Mouse (Mus musculus) effector memory CD4-positive, alpha-beta T cell, adult 7 months (primary cell): ENCODE results near the gene Tnfsf14. TPM values are rescaled to one million over a fixed set of nuclear protein-coding genes. Genes with fewer than 3 reads are reported as not detected.

ENCODE experiments used
- polyA plus RNA-seq: library from polyadenylated mRNA; unstranded; fragments of 100-300 nt; shearing (Covaris generic); gene quantifications from one replicate; pipeline ENCODE4 v1.2.1, GENCODE M21; 2017

Gene Tnfsf14
- 15.3 TPM for polyA plus RNA-seq

DNA sequence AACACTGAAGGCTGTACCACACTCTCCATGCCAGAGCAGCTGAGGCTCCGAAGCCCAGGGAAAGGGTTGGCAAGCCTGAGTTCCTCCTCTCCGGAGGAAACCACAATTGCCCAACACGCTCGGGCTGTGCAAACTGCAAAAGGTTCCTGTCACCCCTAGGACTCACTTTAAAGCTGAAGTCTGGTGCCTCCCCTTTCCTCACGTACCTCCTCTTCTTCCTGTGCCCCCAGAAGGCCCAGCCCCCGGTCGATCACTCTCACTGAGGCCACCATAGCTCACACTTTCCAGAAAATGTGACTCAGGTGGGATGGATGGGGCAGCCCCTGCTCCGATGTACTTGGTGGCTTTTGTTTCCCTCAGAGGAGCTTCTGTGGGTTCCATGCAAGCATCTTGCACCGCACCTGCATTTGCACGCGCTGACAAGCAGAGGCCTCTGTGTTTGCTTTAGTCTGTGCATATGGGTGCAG, at the start of gene Tnfsf14:
Tnfsf14 (minus strand) TSS at position 137 of the 467 bp plus-strand sequence.

DNA sequence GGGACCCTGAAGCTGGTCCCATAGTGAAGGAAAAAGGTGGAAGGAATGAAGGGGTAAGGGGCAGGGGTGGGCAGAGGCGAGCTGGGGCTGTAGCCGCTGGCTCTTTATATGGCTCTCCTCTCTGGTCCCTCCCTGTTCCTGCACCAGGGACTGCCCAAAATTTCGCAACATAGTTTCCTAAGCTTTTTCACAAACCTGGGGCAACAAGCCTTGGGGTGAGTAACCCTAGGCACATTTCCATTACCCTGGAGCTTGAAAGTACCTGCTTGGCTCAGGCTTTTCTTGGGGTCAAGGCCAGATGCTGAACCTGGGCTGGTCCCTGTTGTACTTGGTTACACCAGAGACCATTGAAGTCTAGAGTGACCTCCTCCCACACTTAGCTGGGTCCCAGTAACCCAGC, 34.0 kb upstream of the Tnfsf14 start, which contains the start of gene C3:
C3 (minus strand) TSS at position 123 of the 400 bp plus-strand sequence.

DNA sequence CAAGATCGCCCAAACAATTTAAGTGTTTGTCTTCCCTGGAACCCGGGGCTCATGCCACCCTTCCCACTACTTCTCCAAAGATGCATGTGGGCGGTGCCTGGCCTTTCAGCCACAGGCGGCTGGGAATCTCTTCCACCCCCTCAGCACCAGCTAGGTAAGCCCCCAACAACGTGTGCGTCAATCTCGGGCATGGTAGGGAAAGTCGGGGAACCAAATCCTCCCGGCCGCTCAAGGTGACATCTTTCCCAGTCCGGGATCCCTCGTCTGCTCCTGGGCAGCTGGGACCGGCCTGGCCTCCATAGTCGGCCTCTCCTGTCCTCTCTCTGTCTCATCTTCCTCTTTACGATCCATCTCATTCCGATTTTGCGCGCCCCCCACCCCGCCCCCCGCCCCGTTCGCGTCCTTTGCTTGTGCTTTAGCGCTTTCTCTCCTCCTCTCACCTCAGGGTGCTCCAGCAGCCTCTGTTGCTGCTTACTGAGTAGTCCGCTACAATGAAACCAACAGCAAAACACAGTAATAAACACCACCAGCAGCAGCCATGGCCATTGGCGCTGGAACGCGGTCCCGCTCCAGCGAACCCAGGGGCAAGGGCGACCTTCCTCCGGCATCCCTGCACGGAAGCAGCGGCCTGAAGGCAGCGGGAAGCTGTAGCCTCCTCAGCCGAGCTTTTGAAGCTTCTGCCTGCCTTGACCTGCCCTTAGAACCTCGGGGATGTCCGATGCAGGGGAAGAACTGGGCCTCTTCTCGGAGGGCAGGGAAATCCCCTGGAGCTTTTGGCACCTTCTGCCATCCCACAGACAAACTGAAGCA, 44.8 kb downstream of the Tnfsf14 start, which contains the start of gene Cd70:
Cd70 (minus strand) TSS at position 784 of the 810 bp plus-strand sequence.

Other genes with a start within 250 kb of the Tnfsf14 start
- gene Acer1, start 212.1 kb downstream of the Tnfsf14 start, polyA plus RNA-seq = not detected
- 47.3 TPM for gene Clpp, start 203.9 kb downstream of the Tnfsf14 start, polyA plus RNA-seq
- gene Alkbh7, start 196.8 kb downstream of the Tnfsf14 start, polyA plus RNA-seq = 8.6 TPM
- not detected for gene Pspn, start 194.2 kb downstream of the Tnfsf14 start, polyA plus RNA-seq
- 68.1 TPM for gene Gtf2f1, start 182.9 kb downstream of the Tnfsf14 start, polyA plus RNA-seq
- 0.66 TPM for gene Gm17949, start 182.7 kb downstream of the Tnfsf14 start, polyA plus RNA-seq
- 33.8 TPM for gene Khsrp, start 162.7 kb downstream of the Tnfsf14 start, polyA plus RNA-seq
- not detected for gene Slc25a41, start 152.5 kb downstream of the Tnfsf14 start, polyA plus RNA-seq
- 9.6 TPM for gene Crb3, start 135.1 kb downstream of the Tnfsf14 start, polyA plus RNA-seq
- 6.1 TPM for gene Slc25a23, start 134.3 kb downstream of the Tnfsf14 start, polyA plus RNA-seq
- 183 TPM for gene Dennd1c, start 115.7 kb downstream of the Tnfsf14 start, polyA plus RNA-seq
- gene Tubb4a, start 106.4 kb downstream of the Tnfsf14 start, polyA plus RNA-seq = 0.73 TPM
- gene Tnfsf9, start 88.9 kb downstream of the Tnfsf14 start, polyA plus RNA-seq = 36.0 TPM
- 1.1 TPM for gene Cd70, start 44.4 kb downstream of the Tnfsf14 start, polyA plus RNA-seq
- 0.24 TPM for gene C3, start 34.0 kb upstream of the Tnfsf14 start, polyA plus RNA-seq
- 50.0 TPM for gene Gpr108, start 54.3 kb upstream of the Tnfsf14 start, polyA plus RNA-seq
- 9.0 TPM for gene Trip10, start 55.3 kb upstream of the Tnfsf14 start, polyA plus RNA-seq
- 154 TPM for gene Vav1, start 84.9 kb upstream of the Tnfsf14 start, polyA plus RNA-seq
- gene Adgre1, start 164.5 kb upstream of the Tnfsf14 start, polyA plus RNA-seq = not detected